Mouse (Mus musculus) thymus, adult 2 months (tissue): ENCODE results near the gene Gm49416.

Source experiments
- CTCF ChIP-seq: fragments of 200-500 bp; IDR thresholded peaks from 2 replicates; pipeline ENCODE4 v1.5.1; 2012; ENCODE audit warnings: mild to moderate bottlenecking, control low read depth, low read length, moderate library complexity, borderline replicate concordance; ENCODE audit not compliant: control insufficient read depth, poor library complexity, insufficient read depth; ENCODE audit errors: extremely low read depth
- POLR2A ChIP-seq: fragments of 200-500 bp; IDR thresholded peaks from 2 replicates; pipeline ENCODE4 v1.6.1; 2012; ENCODE audit warnings: mild to moderate bottlenecking, low read length, control low read depth, moderate library complexity; ENCODE audit not compliant: control insufficient read depth, poor library complexity, insufficient read depth; ENCODE audit errors: extremely low read depth

DNA sequence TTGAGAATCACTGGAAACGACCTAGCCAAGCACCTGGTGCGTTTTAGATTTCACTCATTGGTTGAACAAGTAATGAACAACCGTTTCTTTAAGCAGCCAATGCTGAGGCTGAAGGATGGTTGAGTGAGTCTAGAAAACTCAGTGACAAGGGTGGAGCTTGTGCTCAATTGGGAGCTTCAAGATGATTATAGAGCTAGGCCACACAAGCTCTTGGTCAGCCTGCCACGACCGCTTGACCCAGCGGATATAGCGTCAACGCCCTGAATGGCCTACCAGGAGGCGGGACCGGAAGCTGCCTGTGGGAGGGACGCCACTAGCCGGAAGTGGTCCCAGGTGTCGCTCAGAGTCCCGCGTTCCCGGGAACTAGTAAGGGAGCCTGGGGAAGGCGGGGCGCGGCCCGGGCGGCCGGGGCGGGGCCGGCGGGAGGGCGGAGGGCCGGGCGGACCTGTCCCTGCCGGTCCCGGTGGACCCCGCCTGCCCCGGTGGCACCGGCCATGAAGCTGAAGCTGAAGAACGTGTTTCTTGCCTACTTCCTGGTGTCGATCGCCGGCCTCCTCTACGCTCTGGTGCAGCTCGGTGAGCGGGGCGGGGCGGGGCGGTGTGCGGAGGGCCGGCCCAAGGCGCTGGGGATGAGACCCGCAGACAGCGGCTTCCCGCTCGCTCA lies 31.5 kb downstream of the Gm49416 start, which contains the start of gene B3gat3:
- TF ChIP-seq CTCF = no peak
- TF ChIP-seq POLR2A = no peak
